Mouse (Mus musculus): ENCODE results near the gene Cenps.
"Not testable (repeated sequence)": the region's sequence is repeated elsewhere in the genome, so short reads cannot be mapped to it uniquely, and the experiment has no call there.

The Cenps gene

DNA sequence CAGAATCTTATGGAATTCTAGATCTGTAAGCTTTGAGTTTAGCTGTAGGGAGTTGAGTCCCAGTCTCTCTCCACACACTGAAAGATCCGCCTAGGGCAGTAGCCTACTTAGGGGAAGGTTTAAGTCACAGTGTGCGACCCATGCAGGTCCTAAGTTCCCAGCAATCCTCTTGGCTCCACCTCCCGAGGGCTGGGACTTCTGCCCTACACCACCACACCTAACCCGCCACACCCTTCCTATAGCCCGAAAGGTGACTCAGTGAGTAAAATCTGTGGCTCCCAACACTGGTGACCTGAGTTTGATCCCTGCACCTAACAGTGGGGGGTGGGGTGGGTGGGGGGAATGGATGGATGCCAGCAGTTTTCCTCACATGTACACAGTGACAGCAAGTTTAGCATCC, 14.0 kb downstream of the Cenps start:
- no peak for DNase-seq (ENCODE audit: low read depth in 2 of 2, low spot score in 2 of 2)

DNA sequence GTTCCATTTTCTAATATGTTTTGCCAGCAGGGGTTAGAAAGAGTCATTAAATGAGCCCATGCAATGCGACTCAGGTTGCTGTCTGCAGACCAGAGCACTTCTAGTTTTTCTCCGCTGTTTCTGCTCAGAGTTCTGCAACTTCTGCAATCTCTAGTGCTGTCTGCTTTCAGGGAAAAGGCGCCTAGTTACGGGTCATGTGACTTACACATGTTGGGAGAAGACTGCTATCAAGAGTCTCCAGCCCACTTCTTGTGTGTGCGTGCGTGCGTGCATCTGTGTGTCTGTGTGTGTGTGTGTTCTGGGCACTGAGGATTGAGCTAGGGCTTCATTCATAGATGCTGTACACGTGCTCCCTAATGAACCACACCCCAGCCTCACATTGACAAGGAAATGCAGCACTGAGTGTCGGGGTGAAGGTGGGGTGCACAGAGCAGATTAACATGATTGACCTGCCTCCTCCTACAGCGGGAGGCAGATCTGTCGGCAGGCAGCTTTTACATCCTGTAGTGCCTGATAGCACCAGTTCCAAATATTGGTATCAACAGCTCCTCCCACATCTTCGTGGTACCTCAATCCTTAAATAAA, 17.4 kb downstream of the Cenps start:
- DNase-seq (ENCODE audit: low read depth in 2 of 2, low spot score in 2 of 2): not testable (repeated sequence)

- DNase-seq (ENCODE audit: low read depth in 2 of 2, low spot score in 2 of 2): peak; percentile 76 to 85
Observed at GRCm38 (mm10) chr4:149103875-149104561, 33.4 kb downstream of the Cenps start, which contains the start of gene Dffa. Gene Dffa (plus strand): TSS chr4:149104146.

DNA sequence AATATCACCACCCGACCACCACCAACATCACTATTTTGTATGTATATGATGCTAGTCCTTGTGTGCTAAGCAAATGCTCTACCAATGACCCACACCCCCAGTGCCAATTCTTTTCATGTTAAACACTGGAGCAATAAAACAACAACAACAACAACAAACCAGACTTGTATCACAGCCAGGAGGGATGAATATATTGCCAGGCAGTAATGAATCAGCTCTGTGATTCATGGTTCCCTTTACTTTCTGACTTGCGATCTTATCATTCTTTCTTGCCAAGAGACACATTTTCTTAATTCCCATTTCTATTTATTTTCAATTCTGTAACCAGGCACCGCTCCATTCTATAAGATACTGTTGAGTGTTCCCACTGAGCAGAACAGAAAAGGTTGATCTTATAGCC, 36.0 kb downstream of the Cenps start:
- no peak for DNase-seq (ENCODE audit: low read depth in 2 of 2, low spot score in 2 of 2)

DNA sequence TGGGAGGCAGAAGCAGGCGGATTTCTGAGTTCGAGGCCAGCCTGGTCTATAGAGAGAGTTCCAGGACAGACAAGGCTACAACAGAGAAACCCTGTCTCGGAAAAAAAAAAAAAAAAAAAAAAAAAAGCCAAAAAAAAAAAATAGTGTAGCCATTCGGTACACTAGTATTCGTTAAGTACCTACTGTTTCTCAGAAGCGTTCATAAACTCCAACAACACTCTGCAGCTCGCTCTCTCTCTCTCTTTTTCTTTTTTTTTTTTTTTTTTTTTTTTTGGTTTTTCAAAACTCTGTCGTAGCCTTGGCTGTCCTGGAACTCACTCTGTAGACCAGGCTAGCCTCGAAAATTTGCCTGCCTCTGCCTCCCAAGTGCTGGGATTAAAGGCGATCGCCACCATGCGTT, 37.0 kb downstream of the Cenps start:
- not testable (repeated sequence) for DNase-seq (ENCODE audit: low read depth in 2 of 2, low spot score in 2 of 2)

GRCm38 (mm10) chr4:149099369-149100017, 37.9 kb downstream of the Cenps start, which contains the start of gene Pex14:
Gene Pex14 (minus strand): TSS chr4:149099876.
- DNase-seq (ENCODE audit: low read depth in 2 of 2, low spot score in 2 of 2): peak; percentile 70 to 84

DNA sequence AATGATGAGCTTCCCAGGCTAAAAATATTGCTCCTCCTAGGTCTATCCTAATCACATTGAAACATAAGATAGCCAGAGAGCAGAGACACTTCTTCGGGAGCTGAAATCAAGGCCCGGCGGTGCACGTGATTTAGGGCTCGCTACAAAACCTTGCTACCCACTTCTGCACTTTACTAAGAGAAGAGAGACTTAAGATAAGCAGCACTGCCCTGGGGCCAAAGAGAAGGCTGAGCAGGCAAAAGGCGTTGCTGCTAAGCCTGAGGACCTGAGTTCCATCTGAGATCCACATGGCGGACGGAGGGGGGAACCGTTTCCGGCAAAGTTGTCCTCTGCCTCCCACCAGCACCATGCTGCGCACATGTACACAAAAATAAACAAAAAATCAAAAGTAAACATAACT, 38.9 kb downstream of the Cenps start:
- DNase-seq (ENCODE audit: low read depth in 2 of 2, low spot score in 2 of 2): no peak

- no peak for DNase-seq (ENCODE audit: low read depth in 2 of 2, low spot score in 2 of 2)
Observed at GRCm38 (mm10) chr4:149097956-149098355, 39.5 kb downstream of the Cenps start.

GRCm38 (mm10) chr4:149091364-149091763, 46.1 kb downstream of the Cenps start:
- no peak for DNase-seq (ENCODE audit: low read depth in 2 of 2, low spot score in 2 of 2)

GRCm38 (mm10) chr4:149085381-149085780, 52.0 kb downstream of the Cenps start:
- DNase-seq (ENCODE audit: low read depth in 2 of 2, low spot score in 2 of 2): no peak

DNA sequence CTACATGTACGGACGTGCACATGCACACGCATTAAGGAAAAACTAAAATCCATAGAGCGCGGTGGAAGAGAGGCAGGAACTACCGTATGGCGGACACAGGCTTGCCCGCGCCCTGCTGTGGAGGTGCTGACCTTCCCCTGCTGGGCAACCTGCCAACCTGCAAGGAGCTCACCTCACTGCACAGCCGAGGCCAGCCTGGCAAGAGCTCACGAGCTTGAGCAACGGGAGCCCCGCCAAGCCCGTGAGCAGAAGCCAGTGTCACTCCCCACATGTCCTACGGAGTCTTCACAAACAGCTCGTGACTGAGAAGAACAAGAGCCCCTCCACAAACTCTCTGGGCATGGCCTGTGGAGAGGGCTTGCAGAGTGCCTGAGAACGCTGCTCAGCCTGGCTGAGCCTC, 55.9 kb downstream of the Cenps start:
- no peak for DNase-seq (ENCODE audit: low read depth in 2 of 2, low spot score in 2 of 2)

DNA sequence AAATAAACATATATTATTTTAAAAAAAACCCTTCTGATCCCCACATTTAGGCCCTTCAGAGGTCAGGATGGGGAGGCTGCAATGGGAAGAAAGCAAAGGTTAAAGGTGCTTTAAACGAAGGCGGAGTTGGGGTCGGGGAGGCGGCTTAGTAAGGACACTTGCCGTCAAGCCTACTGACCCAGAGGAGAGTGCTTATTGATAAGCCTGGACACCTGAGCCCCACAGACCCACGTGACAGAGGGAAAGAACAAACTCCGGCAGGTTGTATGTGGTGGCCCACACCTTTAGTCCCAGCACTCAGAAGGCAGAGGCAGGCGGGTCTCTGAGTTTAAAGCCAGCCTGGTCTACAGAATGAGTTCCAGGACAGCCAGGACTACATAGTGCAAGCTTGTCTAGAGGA, 57.3 kb downstream of the Cenps start:
- no peak for DNase-seq (ENCODE audit: low read depth in 2 of 2, low spot score in 2 of 2)

- no peak for DNase-seq (ENCODE audit: low read depth in 2 of 2, low spot score in 2 of 2)
Observed at GRCm38 (mm10) chr4:149079629-149080028, 57.8 kb downstream of the Cenps start.

DNA sequence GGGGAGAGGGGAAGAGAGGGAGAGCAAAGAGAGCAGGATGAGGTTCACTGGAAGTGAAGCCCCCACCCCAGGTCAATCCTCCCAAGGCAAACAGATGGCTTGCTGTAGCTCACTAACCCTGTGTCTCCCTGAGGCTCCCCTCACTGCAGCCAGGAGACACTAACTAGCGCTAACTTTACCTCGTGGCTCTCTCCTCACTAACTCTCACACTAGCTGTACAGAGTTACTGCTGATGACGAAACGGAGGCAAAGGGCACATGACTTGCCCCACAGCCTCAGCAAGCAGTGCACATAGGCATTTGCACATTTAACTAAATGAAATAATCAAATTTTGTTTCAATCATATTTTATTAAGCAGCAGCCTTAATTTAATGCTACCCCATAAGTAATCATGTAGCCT, 59.2 kb downstream of the Cenps start:
- no peak for DNase-seq (ENCODE audit: low read depth in 2 of 2, low spot score in 2 of 2)
